Mouse (Mus musculus) intestine, postnatal 0 days (tissue): ENCODE measurements at regions not wholly inside any gene's neighbourhood (a gene's known extent, or its start where the extent isn't known, plus 50 kb on each side); places are given as distances from the start of the nearest gene placed in this dataset.
"Not testable (repeated sequence)": the region's sequence is repeated elsewhere in the genome, so short reads cannot be mapped to it uniquely, and the experiment has no call there.

Experiments used
- ATAC-seq: fragments of 200-750 bp; cut with Nextera tagmentation; 2 replicates; pipeline ENCODE4 v1.8.0; 2017; ENCODE audit warnings: mild to moderate bottlenecking, moderate TSS enrichment, moderate library complexity
- H3K27ac ChIP-seq: fragments of 300-500 bp; sonication (generic); 2 replicates; pipeline ENCODE4 v1.5.1; 2014; ENCODE audit warnings: mild to moderate bottlenecking, low read depth, low read length, moderate library complexity
- H3K27me3 ChIP-seq: fragments of 300-500 bp; sonication (generic); replicated peaks from 2 replicates; pipeline ENCODE4 v1.6.1; 2014; ENCODE audit warnings: low read length, mixed read lengths; ENCODE audit not compliant: control insufficient read depth, insufficient read depth
- H3K36me3 ChIP-seq: fragments of 300-500 bp; sonication (generic); 2 replicates; pipeline ENCODE4 v1.6.1; 2014; ENCODE audit warnings: mild to moderate bottlenecking, moderate library complexity; ENCODE audit not compliant: control insufficient read depth, insufficient read depth
- H3K4me1 ChIP-seq: fragments of 300-500 bp; sonication (generic); replicated peaks from 2 replicates; pipeline ENCODE4 v1.6.1; 2014; ENCODE audit warnings: antibody characterized with exemption, low read length, mixed read lengths; ENCODE audit not compliant: control insufficient read depth, insufficient read depth
- H3K4me2 ChIP-seq: fragments of 300-500 bp; sonication (generic); replicated peaks from 2 replicates; pipeline ENCODE4 v1.6.1; 2014; ENCODE audit warnings: low read depth, mild to moderate bottlenecking, moderate library complexity
- H3K4me3 ChIP-seq: fragments of 300-500 bp; sonication (generic); 2 replicates; pipeline ENCODE4 v1.5.1; 2014; ENCODE audit warnings: low read depth, low read length
- H3K9ac ChIP-seq: fragments of 300-500 bp; sonication (generic); 2 replicates; pipeline ENCODE4 v1.6.1; 2014; ENCODE audit warnings: mild to moderate bottlenecking, low read depth, low read length
- H3K9me3 ChIP-seq: fragments of 300-500 bp; sonication (generic); 2 replicates; pipeline ENCODE4 v1.6.1; 2016; ENCODE audit warnings: mixed run types; ENCODE audit not compliant: control insufficient read depth
- CTCF ChIP-seq: sonication (generic); IDR thresholded peaks from 2 replicates; pipeline ENCODE4 v1.5.1; 2016; ENCODE audit warnings: low read depth, mild to moderate bottlenecking, control low read depth, antibody characterized with exemption, moderate library complexity
- WGBS: fragments of 180-500 bp; shearing (Covaris S2); extraction: QIAGEN DNeasy Blood & Tissue Kit; methylation state at CpG from one replicate; pipeline ENCODE4 v1.1.7; 2014; 5-methylcytosine and 5-hydroxymethylcytosine counted together

DNA sequence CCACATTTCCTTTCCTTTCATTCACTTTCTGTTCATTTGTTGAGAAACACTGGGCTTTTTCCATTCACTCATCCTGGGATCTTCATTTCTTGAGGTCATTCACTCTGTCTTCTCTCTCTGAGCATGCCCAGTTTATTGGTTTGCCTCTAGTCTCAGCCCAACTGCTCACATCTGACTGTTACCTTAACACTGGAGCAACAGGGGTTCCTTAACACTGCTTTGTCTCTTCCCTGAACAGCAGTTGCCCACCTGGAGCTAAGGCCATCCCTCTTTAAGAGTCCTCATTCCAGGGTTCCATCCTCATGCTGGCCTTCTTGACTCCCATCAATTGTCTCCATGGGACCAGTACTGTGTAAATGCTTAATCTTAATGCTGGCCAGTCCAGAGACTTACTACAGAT is 342.5 kb upstream of the Ghitm start:
- H3K9ac ChIP-seq, result no peak overlapping the region
- no peak overlapping the region for H3K4me2 ChIP-seq
- no peaks in the 10 kb centered on the region for H3K4me1 ChIP-seq
- H3K9me3 ChIP-seq, result no peaks in the 10 kb centered on the region
- TF ChIP-seq CTCF, result no peak
- H3K27ac ChIP-seq, result no peak overlapping the region
- no peaks in the 10 kb centered on the region for H3K36me3 ChIP-seq
- ATAC-seq, result no peak
- no peaks in the 10 kb centered on the region for H3K27me3 ChIP-seq
- no peak overlapping the region for H3K4me3 ChIP-seq

DNA sequence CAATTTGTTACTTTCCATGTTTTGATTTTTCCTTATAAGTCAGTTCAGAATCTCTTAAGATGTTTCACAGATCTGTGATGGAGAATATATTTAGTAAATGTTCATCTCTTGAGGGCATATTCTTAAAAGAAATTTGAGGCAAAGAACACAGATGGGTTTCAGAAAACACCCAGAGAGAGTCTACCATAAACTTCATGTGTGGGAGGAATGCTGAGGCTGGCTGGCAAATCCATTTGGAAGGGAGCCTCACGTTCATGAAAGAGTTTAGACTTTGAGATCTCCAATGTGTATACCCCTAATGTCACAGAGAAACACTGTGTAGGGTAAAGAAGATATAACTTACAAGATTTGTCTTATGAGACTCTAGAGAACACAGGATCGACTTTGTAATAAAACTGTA is 333.6 kb upstream of the Ghitm start:
- no peaks in the 10 kb centered on the region for H3K9me3 ChIP-seq

DNA sequence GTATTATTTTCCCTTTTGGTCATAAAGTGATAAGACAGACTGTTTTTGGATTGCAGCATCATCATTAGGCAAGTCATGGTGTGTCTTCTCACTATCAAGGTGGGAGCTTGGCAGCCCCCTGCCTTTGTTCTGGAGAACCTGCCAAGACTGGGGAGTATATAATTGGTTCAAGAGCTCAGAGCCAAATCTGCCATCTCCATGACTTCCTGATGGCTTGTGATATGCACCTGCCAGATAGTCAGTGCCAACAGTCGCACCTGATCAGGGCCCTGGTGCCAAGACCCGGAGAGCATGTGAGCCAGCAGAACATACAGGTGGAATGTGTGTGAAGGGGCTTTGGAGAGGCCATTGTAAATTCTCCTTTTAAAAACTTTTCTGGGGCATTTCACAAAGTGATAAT is 305.8 kb upstream of the Ghitm start:
- Histone ChIP-seq H3K36me3 (no peaks in the 10 kb centered on the region), H3K27me3 (no peaks in the 10 kb centered on the region), H3K4me1 (no peaks in the 10 kb centered on the region), H3K4me2 (no peak overlapping the region), H3K9ac (no peak overlapping the region), H3K27ac (no peak overlapping the region), H3K9me3 (no peaks in the 10 kb centered on the region), H3K4me3 (no peak overlapping the region)
- TF ChIP-seq CTCF, result no peak
- 81% methylated on average over 2 of the region's 2 CpGs for WGBS
- ATAC-seq, result no peak

More for the DNA sequence above, 333.6 kb upstream of the Ghitm start:
- TF ChIP-seq CTCF, result no peak
- Histone ChIP-seq H3K9ac (no peak overlapping the region), H3K4me3 (no peak overlapping the region), H3K27ac (no peak overlapping the region), H3K36me3 (no peaks in the 10 kb centered on the region), H3K4me2 (no peak overlapping the region), H3K27me3 (no peaks in the 10 kb centered on the region), H3K4me1 (no peaks in the 10 kb centered on the region)
- 58% methylated on average over 2 of the region's 2 CpGs for WGBS
- ATAC-seq, result no peak

DNA sequence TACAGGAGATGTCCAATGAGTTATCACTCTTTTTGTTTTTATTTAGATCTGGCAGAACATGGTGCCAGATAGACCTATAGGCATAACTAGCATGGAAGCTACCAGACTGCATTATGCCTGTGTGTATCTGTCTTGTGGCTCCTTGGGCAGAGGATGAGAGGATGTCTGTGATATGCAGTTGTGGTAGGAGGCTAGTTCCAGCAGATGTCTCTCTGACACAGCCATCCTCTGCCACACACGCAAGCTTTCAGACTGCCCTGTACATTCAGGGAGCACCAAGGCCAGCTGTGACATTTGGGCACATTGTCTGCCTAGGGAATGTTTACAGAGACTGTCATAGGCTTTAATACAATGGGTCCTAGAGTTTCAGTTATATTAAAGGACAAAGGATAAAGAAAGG is 295.6 kb upstream of the Ghitm start:
- H3K9ac ChIP-seq, result no peak overlapping the region
- no peak for TF ChIP-seq CTCF
- no peaks in the 10 kb centered on the region for H3K4me1 ChIP-seq
- H3K27me3 ChIP-seq, result no peaks in the 10 kb centered on the region
- H3K4me3 ChIP-seq, result no peak overlapping the region
- H3K9me3 ChIP-seq, result no peaks in the 10 kb centered on the region
- 67% methylated on average over 1 of the region's 1 CpGs for WGBS
- H3K27ac ChIP-seq, result no peak overlapping the region
- no peaks in the 10 kb centered on the region for H3K36me3 ChIP-seq
- ATAC-seq, result no peak
- H3K4me2 ChIP-seq, result no peak overlapping the region

DNA sequence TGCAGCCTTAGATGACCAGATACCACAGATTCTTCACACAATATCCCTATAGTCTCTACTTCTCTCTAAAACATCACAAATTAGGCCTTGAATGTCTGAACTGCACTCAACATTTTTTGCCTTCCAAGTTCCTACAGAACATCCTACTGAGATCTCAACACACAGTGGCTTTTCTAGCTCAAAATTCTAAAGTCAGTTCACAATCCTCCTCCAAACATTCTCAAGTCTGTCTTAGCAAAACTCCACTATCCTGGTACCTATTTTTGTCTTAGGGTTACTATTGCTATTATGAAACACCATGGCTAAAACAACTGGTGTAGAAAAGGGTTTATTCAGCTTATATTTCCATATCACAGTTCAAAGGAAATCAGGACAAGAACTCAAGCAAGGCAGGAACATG is 290.4 kb upstream of the Ghitm start:
- ATAC-seq, result no peak
- no peak overlapping the region for H3K4me3 ChIP-seq
- no peak for TF ChIP-seq CTCF
- no peaks in the 10 kb centered on the region for H3K4me1 ChIP-seq
- H3K27me3 ChIP-seq, result no peaks in the 10 kb centered on the region
- no peaks in the 10 kb centered on the region for H3K36me3 ChIP-seq
- no peaks in the 10 kb centered on the region for H3K9me3 ChIP-seq
- no peak overlapping the region for H3K4me2 ChIP-seq
- no peak overlapping the region for H3K27ac ChIP-seq
- H3K9ac ChIP-seq, result no peak overlapping the region

DNA sequence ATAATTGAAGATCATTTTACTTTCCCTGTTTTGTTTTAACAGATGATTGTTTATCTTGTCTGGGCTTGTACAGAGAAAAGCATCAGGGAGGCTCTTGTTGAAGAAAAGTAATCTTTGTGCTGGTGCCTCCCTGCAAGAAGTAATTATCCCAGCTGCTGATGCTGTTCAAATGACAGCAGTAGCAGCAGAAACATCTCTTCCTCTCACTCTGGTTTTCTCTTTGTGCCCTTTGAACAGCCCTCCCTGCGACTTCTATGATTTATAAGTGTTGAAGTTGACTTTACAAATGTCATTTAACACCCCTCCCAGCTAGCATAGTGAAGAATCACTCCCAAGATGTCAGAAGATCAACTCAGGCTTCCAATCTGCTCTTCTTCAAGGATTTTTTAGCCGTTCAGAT is 286.5 kb upstream of the Ghitm start:
- H3K27ac ChIP-seq, result no peak overlapping the region
- H3K36me3 ChIP-seq, result no peaks in the 10 kb centered on the region
- WGBS, result 33% methylated on average over 2 of the region's 2 CpGs
- H3K9me3 ChIP-seq, result no peaks in the 10 kb centered on the region
- no peak for ATAC-seq
- no peak for TF ChIP-seq CTCF
- H3K4me3 ChIP-seq, result no peak overlapping the region
- H3K4me2 ChIP-seq, result no peak overlapping the region
- no peak overlapping the region for H3K9ac ChIP-seq
- no peaks in the 10 kb centered on the region for H3K27me3 ChIP-seq
- no peaks in the 10 kb centered on the region for H3K4me1 ChIP-seq

DNA sequence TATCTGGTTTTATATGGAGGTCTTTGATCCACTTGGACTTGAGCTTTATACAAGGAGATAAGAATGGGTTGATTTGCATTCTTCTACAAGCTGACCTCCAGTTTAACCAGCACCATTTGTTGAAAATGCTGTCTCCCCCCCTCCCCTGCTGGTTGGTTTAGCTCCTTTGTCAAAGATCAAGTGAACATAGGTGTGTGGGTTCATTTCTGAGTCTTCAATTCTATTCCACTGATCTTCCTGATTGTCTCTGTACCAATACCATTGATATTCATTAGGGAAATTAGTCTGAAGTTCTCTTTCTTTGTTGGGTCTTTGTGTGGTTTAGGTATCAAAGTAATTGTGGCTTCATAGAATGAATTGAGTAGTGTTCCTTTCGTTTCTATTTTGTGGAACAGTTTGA is 277.5 kb upstream of the Ghitm start:
- 24% methylated on average over 1 of the region's 1 CpGs for WGBS
- not testable (repeated sequence) for ATAC-seq, H3K4me3 ChIP-seq, H3K4me1 ChIP-seq, H3K36me3 ChIP-seq, H3K27me3 ChIP-seq, H3K9me3 ChIP-seq, H3K4me2 ChIP-seq, H3K9ac ChIP-seq, H3K27ac ChIP-seq
